Mouse (Mus musculus): ENCODE results near the gene 4930432M17Rik.
A peak's percentile ranks its signal among the peaks of the same experiment; 100 is the strongest.

4930432M17Rik gene

GRCm38 (mm10) chr3:121672135-121672790 lies 1.7 kb downstream of the 4930432M17Rik start:
- DNase-seq (ENCODE audit: low read depth, low spot score), result no peak

DNA sequence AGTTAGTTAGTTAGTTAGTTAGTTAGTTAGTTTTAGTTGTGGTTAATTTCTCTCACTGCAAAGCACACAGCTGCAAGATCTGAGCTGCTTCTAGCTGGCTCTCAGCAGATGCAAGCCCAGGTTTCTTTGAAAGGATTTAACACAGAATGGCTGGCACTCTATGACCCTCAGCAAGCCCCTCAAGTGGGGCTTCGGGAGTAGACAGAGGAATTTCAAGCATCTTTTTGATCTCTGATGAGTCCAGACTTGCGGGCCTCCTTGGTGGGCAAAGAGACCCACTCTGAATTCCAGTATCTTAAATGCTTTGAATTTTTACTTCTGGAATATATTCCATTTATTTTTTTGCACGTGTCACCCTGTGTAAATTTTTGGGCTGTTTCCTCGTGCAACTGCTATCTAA lies 8.4 kb downstream of the 4930432M17Rik start:
- no peak for DNase-seq (ENCODE audit: low read depth, low spot score)

DNA sequence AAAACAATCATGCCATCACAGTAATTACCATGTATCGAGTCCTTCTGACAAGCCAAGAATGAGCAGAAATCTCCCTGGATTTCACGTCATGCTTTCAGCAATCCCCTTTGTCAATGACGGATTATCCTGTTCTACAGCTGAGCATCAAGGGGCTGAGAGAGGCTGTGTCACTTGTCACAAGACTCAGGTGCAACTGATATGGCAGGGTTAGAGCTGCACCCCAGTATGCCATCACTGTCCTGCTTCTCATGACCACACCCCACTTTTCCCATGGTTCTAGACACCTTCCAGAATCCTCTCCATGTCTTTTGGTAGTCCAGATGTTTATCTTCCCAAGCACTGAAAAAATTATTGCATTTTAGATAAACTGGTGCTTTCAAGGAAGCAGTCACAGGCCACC lies 8.9 kb downstream of the 4930432M17Rik start:
- DNase-seq (ENCODE audit: low read depth, low spot score), result no peak

DNA sequence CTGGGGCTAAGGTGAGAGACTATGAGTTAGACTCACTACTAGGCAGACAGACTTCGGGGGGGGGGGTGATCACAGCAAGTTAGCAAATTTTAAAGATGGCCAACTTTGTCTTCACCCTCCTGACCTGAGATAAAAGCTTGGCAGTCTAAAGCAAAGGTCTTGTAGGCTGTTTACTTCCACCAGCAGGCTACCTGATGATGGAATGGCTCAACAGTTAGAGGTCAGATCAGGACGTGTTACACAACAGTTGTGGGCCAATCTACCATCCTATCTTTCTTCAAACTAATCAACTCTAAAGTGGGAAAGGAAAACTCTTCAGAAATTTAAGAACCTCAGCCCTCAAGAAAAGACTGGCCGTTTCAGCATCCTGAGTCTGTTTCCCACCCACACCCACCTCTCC lies 9.6 kb downstream of the 4930432M17Rik start:
- DNase-seq (ENCODE audit: low read depth, low spot score), result no peak

DNA sequence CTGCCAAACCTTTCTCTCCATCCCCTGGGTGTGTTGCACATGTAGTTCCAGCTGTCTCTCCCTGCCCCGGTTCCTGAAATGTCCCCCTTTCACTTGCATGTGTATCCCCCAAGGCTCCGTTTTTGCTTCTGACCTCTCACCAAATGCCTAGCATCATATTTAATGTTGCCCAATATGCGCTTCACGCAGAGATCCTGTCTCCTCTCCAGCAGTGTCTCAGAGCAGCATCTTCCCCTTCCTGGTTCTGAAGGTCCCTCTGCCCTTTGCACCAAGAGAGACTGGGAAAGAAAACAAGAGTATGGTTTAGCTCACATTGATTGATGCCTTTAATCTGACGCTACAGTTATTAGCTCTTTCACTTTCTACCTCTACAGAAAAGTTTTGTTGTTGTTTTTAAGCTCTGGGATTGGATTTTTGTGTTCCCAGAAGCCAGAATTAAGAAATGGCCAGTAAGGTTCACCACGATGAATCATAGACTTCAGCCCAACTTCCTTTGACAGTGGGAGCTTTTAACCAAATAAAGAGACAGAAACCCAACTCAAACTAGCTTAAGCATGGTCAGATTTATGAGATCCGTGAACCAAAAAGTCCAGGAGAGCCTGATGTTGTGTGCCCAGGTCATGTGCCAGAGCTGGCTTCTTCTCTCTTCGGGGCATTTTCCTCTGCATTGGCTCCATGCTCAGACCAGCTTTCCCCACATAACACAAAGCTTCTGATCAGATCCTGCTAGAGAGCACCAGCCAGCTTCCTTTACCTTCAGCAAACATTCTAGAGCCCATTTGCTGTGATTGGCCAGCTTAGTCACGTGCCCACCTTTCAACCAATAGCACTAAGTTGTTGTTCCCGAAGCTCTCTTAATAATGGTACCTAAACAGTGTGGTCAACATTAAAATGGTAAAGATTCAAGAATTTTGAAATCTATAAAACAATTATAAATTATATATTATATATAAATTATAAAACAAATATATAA lies 12.2 kb downstream of the 4930432M17Rik start:
- DNase-seq (ENCODE audit: low read depth, low spot score), result peak; percentile 20

GRCm38 (mm10) chr3:121684552-121684951 lies 14.0 kb downstream of the 4930432M17Rik start:
- no peak for DNase-seq (ENCODE audit: low read depth, low spot score)

GRCm38 (mm10) chr3:121684963-121685362 lies 14.4 kb downstream of the 4930432M17Rik start:
- DNase-seq (ENCODE audit: low read depth, low spot score), result no peak

DNA sequence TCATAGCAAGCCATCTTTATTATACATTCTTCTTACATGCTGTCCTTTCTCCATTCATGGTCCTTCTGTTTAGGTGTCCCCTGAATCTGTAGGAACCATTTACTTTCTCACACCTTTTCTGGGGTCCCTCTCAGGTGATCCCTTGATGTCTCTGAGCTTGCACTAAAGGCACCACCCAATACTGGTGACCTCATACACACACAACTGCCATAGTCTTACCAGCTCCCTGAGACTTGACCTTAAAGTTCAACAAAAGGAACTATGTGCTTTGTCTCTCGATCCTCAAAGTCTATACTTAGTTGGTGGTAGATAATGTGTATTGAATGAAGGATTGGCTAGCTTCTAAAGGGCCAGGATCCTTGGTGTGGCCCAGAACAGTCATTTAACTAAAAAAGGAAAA lies 15.4 kb downstream of the 4930432M17Rik start:
- no peak for DNase-seq (ENCODE audit: low read depth, low spot score)

DNA sequence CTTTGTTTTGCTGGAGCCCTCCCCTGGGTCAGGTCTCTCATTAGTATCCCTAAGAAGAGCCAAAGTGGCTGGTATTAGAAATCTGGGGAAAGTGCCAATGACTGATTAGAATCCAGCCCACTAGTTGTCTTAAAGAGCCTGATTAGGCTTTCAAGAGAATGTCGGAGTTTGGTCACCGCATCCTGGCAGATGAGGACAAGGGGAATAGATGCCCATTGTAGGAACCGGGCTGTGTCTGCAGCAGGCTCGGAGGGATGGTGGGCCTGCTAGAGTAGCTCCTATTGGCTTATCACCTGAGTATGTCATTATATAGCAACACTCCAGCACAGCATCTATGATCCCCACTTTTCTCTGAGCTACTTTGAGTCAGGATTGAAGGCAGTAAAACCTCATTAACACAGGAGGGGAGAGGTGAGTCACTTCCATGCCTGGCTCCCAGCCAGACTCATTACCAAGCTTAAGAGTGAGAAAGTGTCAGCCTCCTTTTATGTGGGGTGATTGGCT lies 15.9 kb downstream of the 4930432M17Rik start:
- DNase-seq (ENCODE audit: low read depth, low spot score), result no peak

GRCm38 (mm10) chr3:121687741-121688140 lies 17.2 kb downstream of the 4930432M17Rik start:
- no peak for DNase-seq (ENCODE audit: low read depth, low spot score)

DNA sequence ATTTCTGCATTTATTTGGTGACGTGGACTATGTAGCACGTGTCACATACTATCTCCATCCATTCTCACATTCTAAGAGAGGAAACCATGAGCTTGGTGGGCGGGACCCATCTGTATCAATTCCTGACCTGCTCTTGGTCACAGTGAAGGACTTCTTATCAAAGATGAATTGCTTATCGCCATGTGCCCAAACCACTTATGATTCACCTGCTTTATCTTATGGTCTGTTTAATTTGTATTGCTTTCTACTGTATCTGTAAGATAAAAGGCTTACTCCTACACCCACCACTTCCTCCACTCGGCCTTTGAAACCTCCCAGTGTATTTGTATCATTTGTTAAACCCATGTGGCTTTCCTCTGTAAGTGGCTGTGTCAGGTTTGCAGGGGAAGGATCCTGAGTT lies 18.5 kb downstream of the 4930432M17Rik start:
- DNase-seq (ENCODE audit: low read depth, low spot score), result no peak

DNA sequence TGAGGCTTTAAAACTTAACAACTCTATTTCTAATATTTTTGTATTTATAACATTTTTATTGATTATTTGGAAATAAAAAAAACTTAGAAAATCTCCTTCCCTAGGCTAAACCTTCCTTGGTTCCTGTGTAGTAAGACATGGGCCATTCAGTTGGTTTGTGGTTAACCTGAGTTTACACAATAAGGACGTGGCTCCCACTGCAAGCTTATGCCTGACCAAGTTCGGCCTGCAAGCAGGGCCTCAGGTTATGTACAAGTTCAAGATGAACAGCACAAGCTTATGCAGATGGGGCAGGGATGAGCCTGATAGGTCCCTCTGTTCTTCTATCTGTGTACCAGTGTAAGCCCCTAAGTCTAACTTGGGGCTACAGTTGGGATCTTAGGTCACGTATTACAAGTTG lies 19.1 kb downstream of the 4930432M17Rik start:
- DNase-seq (ENCODE audit: low read depth, low spot score), result no peak

DNA sequence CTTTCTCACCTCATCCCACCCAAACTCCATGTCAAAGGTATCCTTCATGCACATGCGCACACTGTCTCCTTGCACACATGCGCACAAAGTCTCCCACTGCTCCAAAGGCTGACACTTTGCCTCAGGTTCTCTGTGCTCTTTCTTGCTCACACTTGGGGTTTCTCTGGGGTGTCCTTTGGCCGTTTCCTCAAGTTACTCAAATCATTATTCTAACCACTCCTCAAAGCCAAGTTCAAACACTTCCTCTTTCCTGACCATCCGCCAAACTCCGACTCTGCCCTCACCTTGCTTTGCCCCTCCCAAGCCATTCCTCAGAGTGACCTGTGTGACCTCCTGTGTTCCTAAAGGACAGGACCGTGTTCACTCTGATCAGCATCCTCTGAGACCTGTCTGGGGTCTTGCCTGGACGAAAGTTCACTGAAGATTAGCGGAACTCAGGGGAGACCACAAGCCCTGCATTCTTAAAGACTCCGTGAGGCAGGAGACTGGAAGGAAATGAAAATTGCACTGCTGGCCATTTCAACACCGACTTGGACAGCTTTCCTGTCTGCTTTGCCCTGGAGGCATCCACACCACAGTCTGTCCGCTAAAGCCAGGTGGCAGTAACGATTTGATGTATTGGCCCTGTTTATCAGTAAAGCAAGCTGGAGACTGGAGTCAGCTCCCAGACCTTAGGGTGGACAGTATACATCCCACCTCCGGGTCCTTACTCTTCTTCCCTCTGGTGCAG lies 22.6 kb downstream of the 4930432M17Rik start:
- no peak for DNase-seq (ENCODE audit: low read depth, low spot score)

DNA sequence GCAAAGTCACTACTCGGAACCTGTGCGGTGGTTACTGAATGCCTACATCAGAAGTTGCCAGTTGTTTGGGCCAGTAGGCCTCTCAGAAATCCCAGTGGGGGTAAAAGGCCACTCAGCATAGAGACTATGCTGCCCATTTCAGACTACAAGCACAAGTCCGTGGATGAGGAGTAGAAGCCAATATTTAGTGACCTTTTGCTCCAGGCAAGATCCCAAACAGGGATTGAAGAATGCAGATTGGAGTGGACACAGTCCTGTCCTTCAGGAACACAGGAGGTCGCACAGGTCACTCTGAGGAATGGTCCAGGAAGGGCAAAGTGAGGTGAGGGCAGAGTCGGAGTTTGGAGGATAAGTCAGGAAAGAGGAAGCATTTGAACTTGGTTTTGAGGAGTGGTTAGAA lies 23.2 kb downstream of the 4930432M17Rik start:
- no peak for DNase-seq (ENCODE audit: low read depth, low spot score)

DNA sequence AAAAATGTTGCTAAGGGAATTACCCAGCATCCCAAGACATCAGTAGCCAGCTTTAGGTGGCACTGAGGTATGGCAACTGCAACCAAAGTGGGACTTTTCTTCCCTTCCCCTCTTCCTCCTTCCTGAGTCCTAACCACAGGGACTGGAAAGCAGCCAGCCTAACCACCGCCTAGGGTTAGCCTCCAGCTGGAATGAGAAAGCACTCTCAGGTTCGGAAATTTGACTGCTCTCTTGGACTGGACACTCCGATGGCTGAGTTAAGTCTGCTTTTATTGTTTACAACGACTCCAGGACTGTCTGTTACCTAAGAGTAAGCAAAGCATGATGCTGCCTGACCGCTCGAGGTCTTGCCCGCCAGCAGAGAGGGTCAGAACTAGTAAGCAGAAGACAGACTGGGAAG lies 26.6 kb downstream of the 4930432M17Rik start:
- peak; percentile 60 for DNase-seq (ENCODE audit: low read depth, low spot score)

GRCm38 (mm10) chr3:121699401-121699800 lies 28.8 kb downstream of the 4930432M17Rik start:
- no peak for DNase-seq (ENCODE audit: low read depth, low spot score)

DNA sequence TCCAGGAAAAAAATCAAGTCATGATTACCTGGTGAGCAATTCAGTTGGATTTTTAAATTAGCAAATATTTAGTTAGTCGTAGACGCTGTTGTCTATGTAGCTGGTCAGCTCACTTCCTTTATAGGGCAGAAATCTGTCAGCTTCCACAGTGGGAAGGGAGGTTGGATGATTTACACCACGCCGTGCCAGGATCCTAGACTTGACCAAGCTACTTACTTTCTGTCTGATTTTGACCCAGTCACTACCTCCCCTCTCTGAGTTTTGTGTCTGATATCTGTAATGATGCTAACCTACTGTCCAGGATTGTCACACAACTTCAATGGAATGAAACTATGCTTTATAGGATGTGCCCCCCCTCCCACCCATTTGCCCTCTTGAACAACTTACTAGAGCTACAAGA lies 29.3 kb downstream of the 4930432M17Rik start:
- DNase-seq (ENCODE audit: low read depth, low spot score), result no peak

DNA sequence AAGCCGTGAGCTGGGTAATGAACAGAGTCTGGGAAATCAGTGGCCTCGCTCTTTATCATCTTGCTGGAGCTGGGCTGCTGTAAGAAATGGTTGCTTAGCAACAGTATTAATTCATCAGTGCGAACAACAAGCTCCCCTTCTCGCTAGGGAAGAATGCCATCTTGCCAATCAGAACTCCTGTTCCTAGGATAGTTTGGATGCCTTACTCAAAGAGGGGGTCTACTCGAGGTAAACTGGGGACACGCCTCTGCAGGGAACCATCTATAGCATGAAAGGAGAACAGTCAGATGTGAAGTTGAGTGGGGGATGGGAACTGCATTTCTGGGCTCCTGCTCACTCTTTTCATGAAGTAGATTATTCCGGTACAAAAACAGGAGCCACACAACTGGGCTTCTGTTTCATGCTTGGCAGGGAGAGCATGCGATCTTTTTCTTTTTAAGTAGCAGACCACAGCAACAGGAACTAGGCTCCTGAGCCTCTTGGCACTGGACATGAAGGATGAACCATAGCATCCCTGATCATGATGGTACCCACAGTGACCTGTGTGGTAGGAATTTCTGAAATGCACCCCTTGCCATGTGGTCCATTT lies 29.9 kb downstream of the 4930432M17Rik start:
- DNase-seq (ENCODE audit: low read depth, low spot score), result no peak

- DNase-seq (ENCODE audit: low read depth, low spot score), result no peak
These were observed 32.8 kb downstream of the 4930432M17Rik start for GRCm38 (mm10) chr3:121703155-121703879.

GRCm38 (mm10) chr3:121703880-121704243 lies 33.3 kb downstream of the 4930432M17Rik start:
- DNase-seq (ENCODE audit: low read depth, low spot score), result no peak

DNA sequence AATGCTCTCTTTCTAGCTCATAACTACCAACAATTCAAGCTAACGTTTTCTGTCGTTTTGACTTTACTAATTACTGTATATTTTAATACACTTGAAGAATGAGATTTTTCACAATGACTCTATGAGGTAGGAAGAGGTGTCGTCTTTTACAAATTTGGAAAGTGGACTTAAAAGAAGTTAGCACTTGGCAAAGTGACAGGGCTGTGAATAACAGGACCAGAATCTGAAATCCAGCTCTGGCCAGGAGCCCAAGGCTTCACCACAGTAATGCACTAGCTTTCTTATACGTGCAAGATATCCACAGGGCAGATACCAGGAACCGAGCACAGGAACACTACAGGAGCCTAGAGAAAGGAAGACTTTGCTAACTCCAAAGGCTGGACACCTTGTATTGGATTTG lies 35.5 kb downstream of the 4930432M17Rik start:
- no peak for DNase-seq (ENCODE audit: low read depth, low spot score)

All from skeletal muscle tissue, adult 2 months (tissue).